Mouse (Mus musculus) limb, embryonic 12.5 days (tissue): ENCODE data around the gene Qk. TPM values are rescaled to one million over a fixed set of nuclear protein-coding genes. Genes with fewer than 3 reads are reported as not detected.

Source experiments
- ATAC-seq: fragments of 200-750 bp; cut with Nextera tagmentation; 2 replicates; pipeline ENCODE4 v1.8.0; 2017; ENCODE audit warnings: low read depth, moderate TSS enrichment; ENCODE audit not compliant: insufficient number of reproducible peaks, insufficient read depth, low FRiP score, low TSS enrichment
- H3K27ac ChIP-seq: fragments of 300-500 bp; sonication (generic); 2 replicates; pipeline ENCODE4 v1.5.1; 2016; ENCODE audit warnings: mild to moderate bottlenecking, moderate library complexity
- H3K27me3 ChIP-seq: fragments of 300-500 bp; sonication (generic); 2 replicates; pipeline ENCODE4 v1.6.1; 2016; ENCODE audit warnings: mild to moderate bottlenecking, moderate library complexity
- H3K36me3 ChIP-seq: fragments of 300-500 bp; sonication (generic); 2 replicates; pipeline ENCODE4 v1.6.1; 2016; ENCODE audit warnings: mild to moderate bottlenecking, moderate library complexity
- H3K4me1 ChIP-seq: fragments of 300-500 bp; sonication (generic); replicated peaks from 2 replicates; pipeline ENCODE4 v1.6.1; 2016
- H3K4me2 ChIP-seq: fragments of 300-500 bp; sonication (generic); 2 replicates; pipeline ENCODE4 v1.6.1; 2016; ENCODE audit warnings: mild to moderate bottlenecking, moderate library complexity
- H3K4me3 ChIP-seq: fragments of 300-500 bp; sonication (generic); replicated peaks from 2 replicates; pipeline ENCODE4 v1.5.1; 2016; ENCODE audit warnings: mild to moderate bottlenecking
- H3K9ac ChIP-seq: fragments of 300-500 bp; sonication (generic); replicated peaks from 2 replicates; pipeline ENCODE4 v1.6.1; 2016; ENCODE audit warnings: mild to moderate bottlenecking, moderate library complexity
- H3K9me3 ChIP-seq: fragments of 300-500 bp; sonication (generic); 2 replicates; pipeline ENCODE4 v1.6.1; 2016; ENCODE audit warnings: mild to moderate bottlenecking, moderate library complexity
- WGBS: fragments of 180-500 bp; shearing (Covaris S2); methylation state at CpG from one replicate; pipeline ENCODE4 v1.1.7; 2016; 5-methylcytosine and 5-hydroxymethylcytosine counted together
- polyA plus RNA-seq: library from polyadenylated mRNA; unstranded; fragments of >200 nt; fragmentation: Nextera tagmentation; extraction: Ambion mirVana; gene quantifications from 2 replicates; pipeline ENCODE4 v1.2.1, GENCODE M21; 2016

The Qk gene
- polyA plus RNA-seq, 1 experiment from 2014 or later = 27.8 TPM

- ATAC-seq = no peak
- Histone ChIP-seq H3K9ac (no peak overlapping the region), H3K4me1 (no peaks in the 10 kb centered on the region), H3K36me3 (peaks cover 12% of the 10 kb centered on the region; the same call in 1 of the 2 replicates), H3K9me3 (no peaks in the 10 kb centered on the region), H3K4me2 (no peak overlapping the region), H3K4me3 (no peak overlapping the region), H3K27ac (no peak overlapping the region), H3K27me3 (no peaks in the 10 kb centered on the region)
- WGBS = 96% methylated on average over 1 of the region's 1 CpGs
These were observed 79.6 kb downstream of the Qk start for GRCm38 (mm10) chr17:10240081-10240480.

- no peaks in the 10 kb centered on the region for H3K4me1 ChIP-seq
- no peak overlapping the region for H3K4me3 ChIP-seq
- ATAC-seq = no peak
- 89% methylated on average over 2 of the region's 2 CpGs for WGBS
- no peak overlapping the region for H3K27ac ChIP-seq
- no peaks in the 10 kb centered on the region for H3K27me3 ChIP-seq
- no peak overlapping the region for H3K4me2 ChIP-seq
- no peaks in the 10 kb centered on the region for H3K9me3 ChIP-seq
- no peak overlapping the region for H3K9ac ChIP-seq
- H3K36me3 ChIP-seq = peaks cover 12% of the 10 kb centered on the region; the same call in 1 of the 2 replicates
These were observed 83.1 kb downstream of the Qk start for GRCm38 (mm10) chr17:10236595-10236994.

GRCm38 (mm10) chr17:10232406-10232805 is 87.2 kb downstream of the Qk start:
- Histone ChIP-seq H3K9ac (no peak overlapping the region), H3K27ac (no peak overlapping the region), H3K36me3 (peaks cover 10% of the 10 kb centered on the region; the same call in 1 of the 2 replicates), H3K9me3 (no peaks in the 10 kb centered on the region), H3K4me2 (no peak overlapping the region), H3K4me3 (no peak overlapping the region), H3K4me1 (no peaks in the 10 kb centered on the region), H3K27me3 (no peaks in the 10 kb centered on the region)
- ATAC-seq = no peak
- 90% methylated on average over 3 of the region's 3 CpGs for WGBS

- Histone ChIP-seq H3K4me2 (no peak overlapping the region), H3K27ac (no peak overlapping the region), H3K9ac (no peak overlapping the region), H3K36me3 (no peaks in the 10 kb centered on the region), H3K27me3 (no peaks in the 10 kb centered on the region), H3K4me1 (no peaks in the 10 kb centered on the region), H3K4me3 (no peak overlapping the region), H3K9me3 (no peaks in the 10 kb centered on the region)
- 74% methylated on average over 3 of the region's 3 CpGs for WGBS
- no peak for ATAC-seq
These were observed 91.7 kb downstream of the Qk start for GRCm38 (mm10) chr17:10227798-10228538.

GRCm38 (mm10) chr17:10216164-10216563 is 103.5 kb downstream of the Qk start:
- Histone ChIP-seq H3K4me3 (no peak overlapping the region), H3K36me3 (peaks cover 22% of the 10 kb centered on the region), H3K27ac (no peak overlapping the region), H3K4me1 (no peaks in the 10 kb centered on the region), H3K9me3 (no peaks in the 10 kb centered on the region), H3K27me3 (no peaks in the 10 kb centered on the region), H3K9ac (no peak overlapping the region), H3K4me2 (no peak overlapping the region)
- WGBS = 83% methylated on average over 5 of the region's 5 CpGs
- no peak for ATAC-seq

GRCm38 (mm10) chr17:10209154-10209777 is 110.4 kb downstream of the Qk start:
- WGBS = 57% methylated on average over 12 of the region's 12 CpGs
- H3K9ac ChIP-seq = no peak overlapping the region
- no peaks in the 10 kb centered on the region for H3K4me1 ChIP-seq
- no peak for ATAC-seq
- H3K36me3 ChIP-seq = peaks cover 30% of the 10 kb centered on the region
- no peaks in the 10 kb centered on the region for H3K27me3 ChIP-seq
- no peak overlapping the region for H3K4me3 ChIP-seq
- no peaks in the 10 kb centered on the region for H3K9me3 ChIP-seq
- H3K4me2 ChIP-seq = no peak overlapping the region
- H3K27ac ChIP-seq = no peak overlapping the region

GRCm38 (mm10) chr17:10198662-10199061 is 121.0 kb downstream of the Qk start:
- Histone ChIP-seq H3K27ac (no peak overlapping the region), H3K4me2 (no peak overlapping the region), H3K4me1 (no peaks in the 10 kb centered on the region), H3K9ac (no peak overlapping the region), H3K4me3 (no peak overlapping the region), H3K9me3 (peaks cover 8% of the 10 kb centered on the region; the same call in 1 of the 2 replicates), H3K27me3 (no peaks in the 10 kb centered on the region), H3K36me3 (peaks cover 22% of the 10 kb centered on the region)
- no peak for ATAC-seq
- 90% methylated on average over 2 of the region's 2 CpGs for WGBS

GRCm38 (mm10) chr17:10198231-10198630 is 121.4 kb downstream of the Qk start:
- Histone ChIP-seq H3K9ac (no peak overlapping the region), H3K9me3 (peaks cover 8% of the 10 kb centered on the region; the same call in 1 of the 2 replicates), H3K27ac (no peak overlapping the region), H3K4me2 (no peak overlapping the region), H3K4me3 (no peak overlapping the region), H3K36me3 (peaks cover 22% of the 10 kb centered on the region), H3K27me3 (no peaks in the 10 kb centered on the region), H3K4me1 (no peaks in the 10 kb centered on the region)
- 93% methylated on average over 3 of the region's 3 CpGs for WGBS
- no peak for ATAC-seq

- H3K4me1 ChIP-seq = no peaks in the 10 kb centered on the region
- no peak overlapping the region for H3K4me3 ChIP-seq
- H3K27ac ChIP-seq = no peak overlapping the region
- H3K9ac ChIP-seq = no peak overlapping the region
- H3K4me2 ChIP-seq = no peak overlapping the region
- ATAC-seq = no peak
- H3K36me3 ChIP-seq = peaks cover 7% of the 10 kb centered on the region; the same call in 1 of the 2 replicates
- H3K27me3 ChIP-seq = no peaks in the 10 kb centered on the region
- WGBS = 95% methylated on average over 6 of the region's 6 CpGs
- H3K9me3 ChIP-seq = peaks cover 8% of the 10 kb centered on the region; the same call in 1 of the 2 replicates
These were observed 124.0 kb downstream of the Qk start for GRCm38 (mm10) chr17:10195703-10196102.

- no peak for ATAC-seq
- H3K27ac ChIP-seq = no peak overlapping the region
- H3K9me3 ChIP-seq = no peaks in the 10 kb centered on the region; the same call in 1 of the 2 replicates
- H3K4me1 ChIP-seq = no peaks in the 10 kb centered on the region
- H3K4me2 ChIP-seq = no peak overlapping the region
- H3K4me3 ChIP-seq = no peak overlapping the region
- 85% methylated on average over 1 of the region's 1 CpGs for WGBS
- H3K9ac ChIP-seq = no peak overlapping the region
- no peaks in the 10 kb centered on the region for H3K36me3 ChIP-seq
- no peaks in the 10 kb centered on the region for H3K27me3 ChIP-seq
These were observed 128.8 kb downstream of the Qk start for GRCm38 (mm10) chr17:10190857-10191256.

- 71% methylated on average over 3 of the region's 3 CpGs for WGBS
- no peak for ATAC-seq
- no peak overlapping the region for H3K27ac ChIP-seq
These were observed 131.2 kb downstream of the Qk start for GRCm38 (mm10) chr17:10188481-10188880.

More at GRCm38 (mm10) chr17:10188481-10188880, 131.2 kb downstream of the Qk start:
- Histone ChIP-seq H3K4me1 (no peaks in the 10 kb centered on the region), H3K9me3 (no peaks in the 10 kb centered on the region; the same call in 1 of the 2 replicates), H3K9ac (no peak overlapping the region), H3K36me3 (no peaks in the 10 kb centered on the region), H3K4me3 (no peak overlapping the region), H3K27me3 (no peaks in the 10 kb centered on the region), H3K4me2 (no peak overlapping the region)
